Mouse (Mus musculus) midbrain, embryonic 16.5 days (tissue): ENCODE results near the gene Ccr7. TPM values are rescaled to one million over a fixed set of nuclear protein-coding genes. Genes with fewer than 3 reads are reported as not detected.

Source experiments
- ATAC-seq: fragments of 200-750 bp; cut with Nextera tagmentation; 2 replicates; pipeline ENCODE4 v1.8.0; 2017; ENCODE audit warnings: moderate TSS enrichment
- H3K27ac ChIP-seq: fragments of 300-500 bp; sonication (generic); 2 replicates; pipeline ENCODE4 v1.5.1; 2014; ENCODE audit warnings: mild to moderate bottlenecking, low read length, mixed read lengths
- H3K27me3 ChIP-seq: fragments of 300-500 bp; sonication (generic); 2 replicates; pipeline ENCODE4 v1.6.1; 2014; ENCODE audit warnings: low read depth, low read length, mixed read lengths; ENCODE audit not compliant: control insufficient read depth, insufficient read depth
- H3K36me3 ChIP-seq: fragments of 300-500 bp; sonication (generic); 2 replicates; pipeline ENCODE4 v1.6.1; 2014; ENCODE audit warnings: mild to moderate bottlenecking, low read length, moderate library complexity, mixed read lengths; ENCODE audit not compliant: control insufficient read depth, insufficient read depth
- H3K4me1 ChIP-seq: fragments of 300-500 bp; sonication (generic); 2 replicates; pipeline ENCODE4 v1.6.1; 2014; ENCODE audit warnings: mild to moderate bottlenecking, low read length, mixed read lengths; ENCODE audit not compliant: control insufficient read depth, insufficient read depth
- H3K4me2 ChIP-seq: fragments of 300-500 bp; sonication (generic); 2 replicates; pipeline ENCODE4 v1.6.1; 2014; ENCODE audit warnings: mild to moderate bottlenecking, low read length, mixed read lengths
- H3K4me3 ChIP-seq: fragments of 300-500 bp; sonication (generic); 2 replicates; pipeline ENCODE4 v1.5.1; 2014; ENCODE audit warnings: low read depth, mild to moderate bottlenecking, low read length, moderate library complexity, mixed read lengths
- H3K9ac ChIP-seq: fragments of 300-500 bp; sonication (generic); 2 replicates; pipeline ENCODE4 v1.6.1; 2014; ENCODE audit warnings: low read depth, low read length, mixed read lengths
- H3K9me3 ChIP-seq: fragments of 300-500 bp; sonication (generic); replicated peaks from 2 replicates; pipeline ENCODE4 v1.6.1; 2014; ENCODE audit warnings: mild to moderate bottlenecking, low read length, mixed read lengths; ENCODE audit not compliant: control insufficient read depth, poor library complexity, severe bottlenecking
- WGBS: fragments of 180-500 bp; shearing (Covaris S2); extraction: QIAGEN DNeasy Blood & Tissue Kit; methylation state at CpG from one replicate; pipeline ENCODE4 v1.1.7; 2014; 5-methylcytosine and 5-hydroxymethylcytosine counted together
- polyA plus RNA-seq: library from polyadenylated mRNA; unstranded; fragments of >200 nt; fragmentation: Nextera tagmentation; extraction: Ambion mirVana; gene quantifications from 2 replicates; pipeline ENCODE4 v1.2.1, GENCODE M21; 2015

The Ccr7 gene
- polyA plus RNA-seq, 1 experiment from 2014 or later, result 0.15 TPM

DNA sequence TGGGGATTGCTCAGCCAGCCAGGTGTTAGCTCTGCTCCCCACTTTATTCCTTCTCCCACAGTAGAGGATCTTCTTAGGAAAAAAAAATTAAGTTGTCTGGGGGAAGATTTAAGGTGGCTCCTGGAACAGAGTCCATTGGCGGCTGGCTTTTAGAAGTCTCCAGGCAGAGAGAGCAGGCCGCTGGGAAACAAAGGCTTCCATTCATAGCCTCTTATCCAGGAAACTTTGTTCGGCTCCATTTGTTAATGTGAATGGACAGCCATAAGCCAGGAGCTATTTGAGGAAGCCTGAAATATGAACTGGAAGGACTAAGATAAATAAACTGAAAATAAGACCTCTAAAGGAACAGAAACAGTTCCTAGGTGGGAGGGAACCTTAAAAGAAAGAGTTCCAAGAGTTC lies 41.8 kb downstream of the Ccr7 start:
- no peak overlapping the region for H3K9ac ChIP-seq
- no peaks in the 10 kb centered on the region for H3K27me3 ChIP-seq
- H3K4me2 ChIP-seq, result no peak overlapping the region
- WGBS, result under 1% methylated on average over 3 of the region's 3 CpGs
- H3K4me3 ChIP-seq, result no peak overlapping the region
- H3K36me3 ChIP-seq, result no peaks in the 10 kb centered on the region
- no peaks in the 10 kb centered on the region for H3K9me3 ChIP-seq
- H3K27ac ChIP-seq, result no peak overlapping the region; the same call in 1 of the 2 replicates
- peaks cover 8% of the 10 kb centered on the region for H3K4me1 ChIP-seq
- no peak for ATAC-seq

DNA sequence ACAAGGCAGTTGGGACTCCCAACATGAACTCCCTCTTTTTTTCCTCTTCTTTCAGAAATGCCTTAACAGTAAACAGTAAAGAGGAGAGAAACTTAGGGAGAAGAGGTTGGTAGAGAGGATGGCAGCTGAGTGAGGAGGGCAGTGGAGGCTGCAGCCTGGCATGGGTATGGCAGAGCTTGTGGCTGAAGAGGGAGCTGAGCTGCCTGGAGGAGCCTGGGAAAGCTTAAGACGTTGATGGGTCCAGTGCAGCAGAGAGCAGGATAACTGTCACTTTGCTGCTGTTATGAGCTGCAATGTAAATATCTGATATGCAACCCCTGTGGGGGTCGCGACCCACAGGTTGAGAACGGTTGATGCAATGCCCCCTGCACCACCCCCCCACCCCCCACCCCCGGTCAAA lies 42.2 kb downstream of the Ccr7 start:
- H3K4me2 ChIP-seq, result no peak overlapping the region
- 21% methylated on average over 5 of the region's 5 CpGs for WGBS
- H3K27ac ChIP-seq, result no peak overlapping the region; the same call in 1 of the 2 replicates
- H3K9ac ChIP-seq, result no peak overlapping the region
- H3K36me3 ChIP-seq, result no peaks in the 10 kb centered on the region
- H3K4me1 ChIP-seq, result peaks cover 8% of the 10 kb centered on the region
- no peaks in the 10 kb centered on the region for H3K9me3 ChIP-seq
- H3K4me3 ChIP-seq, result no peak overlapping the region
- H3K27me3 ChIP-seq, result no peaks in the 10 kb centered on the region
- no peak for ATAC-seq

DNA sequence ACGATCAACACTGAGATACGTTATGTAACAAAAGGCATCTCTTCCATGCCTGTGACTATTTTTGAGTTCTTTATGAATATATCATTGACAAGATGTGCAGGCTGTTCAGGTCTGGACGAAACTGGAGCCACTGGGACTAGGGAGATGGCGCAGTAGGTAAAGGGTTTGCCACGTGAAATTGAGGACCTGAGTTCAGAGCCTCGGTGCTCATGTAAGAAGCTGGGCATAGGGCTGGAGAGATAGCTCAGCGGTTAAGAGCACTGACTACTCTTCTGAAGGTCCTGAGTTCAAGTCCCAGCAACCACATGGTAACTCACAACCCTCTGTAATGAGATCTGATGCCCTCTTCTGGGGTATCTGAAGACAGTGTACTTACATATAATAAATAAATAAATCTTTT lies 43.2 kb downstream of the Ccr7 start:
- no peaks in the 10 kb centered on the region for H3K27me3 ChIP-seq
- no peaks in the 10 kb centered on the region for H3K36me3 ChIP-seq
- H3K4me3 ChIP-seq, result no peak overlapping the region
- no peak overlapping the region for H3K9ac ChIP-seq
- no peak overlapping the region for H3K27ac ChIP-seq
- H3K4me1 ChIP-seq, result peaks cover 8% of the 10 kb centered on the region
- no peaks in the 10 kb centered on the region for H3K9me3 ChIP-seq
- H3K4me2 ChIP-seq, result no peak overlapping the region
- 93% methylated on average over 7 of the region's 7 CpGs for WGBS
- no peak for ATAC-seq

DNA sequence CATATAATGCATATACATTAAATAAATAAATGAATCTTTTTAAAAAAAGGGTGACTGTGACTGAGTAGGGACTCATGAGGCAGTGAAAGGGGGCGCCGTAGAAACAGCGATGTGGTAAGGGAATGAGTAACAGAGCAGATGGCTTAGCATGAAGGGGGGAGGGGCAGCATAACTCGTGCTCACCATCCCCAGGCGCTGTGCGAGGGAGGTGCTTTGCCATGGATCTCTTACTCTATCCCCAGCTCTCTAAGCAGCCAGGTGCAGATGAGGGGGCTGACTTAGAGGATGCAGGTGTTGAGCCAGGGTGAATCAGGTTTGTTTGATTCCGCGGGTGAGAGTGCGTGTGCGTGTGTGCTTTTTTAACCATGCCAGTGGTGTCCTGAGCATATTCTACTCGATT lies 43.7 kb downstream of the Ccr7 start:
- WGBS, result 71% methylated on average over 11 of the region's 11 CpGs

DNA sequence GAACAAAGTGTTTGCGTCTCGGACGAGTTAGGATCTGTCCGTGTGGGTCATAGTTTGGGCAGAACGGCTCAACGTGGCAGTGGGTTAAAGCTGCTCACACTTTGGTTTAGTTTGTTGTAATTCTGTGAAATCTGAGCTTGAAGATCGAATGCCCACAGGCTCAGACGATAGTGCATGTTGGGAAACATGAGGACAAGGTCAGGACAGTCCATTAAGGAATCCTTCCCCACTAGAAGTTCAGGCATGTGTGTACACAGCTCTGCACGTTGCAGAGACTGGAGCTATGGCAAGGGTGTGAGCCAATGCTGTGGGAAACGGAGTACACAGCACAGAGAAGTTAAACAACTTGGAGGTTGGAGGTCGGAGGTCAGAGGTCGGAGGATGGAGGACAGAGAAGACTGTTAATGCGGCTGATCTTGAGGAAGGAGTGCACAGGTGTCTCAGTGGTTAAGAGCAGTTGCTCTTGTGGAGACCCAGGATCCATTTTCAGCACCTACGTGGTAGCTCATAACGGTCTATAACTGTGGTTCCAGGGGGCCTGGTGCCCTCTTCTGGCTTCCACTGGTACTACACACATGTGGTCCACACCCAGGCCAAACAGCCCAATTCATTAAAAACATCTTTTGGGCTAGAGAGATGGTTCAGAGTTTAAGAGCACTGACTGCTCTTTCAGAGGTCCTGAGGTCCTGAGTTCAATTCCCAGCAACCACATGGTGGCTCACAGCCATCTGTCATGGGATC lies 44.3 kb downstream of the Ccr7 start:
- Histone ChIP-seq H3K36me3 (no peaks in the 10 kb centered on the region), H3K4me3 (no peak overlapping the region), H3K27me3 (no peaks in the 10 kb centered on the region), H3K9me3 (no peaks in the 10 kb centered on the region), H3K9ac (no peak overlapping the region), H3K4me1 (peaks cover 8% of the 10 kb centered on the region), H3K27ac (no peak overlapping the region), H3K4me2 (no peak overlapping the region)
- ATAC-seq, result no peak
- WGBS, result 85% methylated on average over 15 of the region's 15 CpGs

More for the DNA sequence above, 43.7 kb downstream of the Ccr7 start:
- Histone ChIP-seq H3K4me2 (no peak overlapping the region), H3K27ac (no peak overlapping the region), H3K4me3 (no peak overlapping the region), H3K9me3 (no peaks in the 10 kb centered on the region), H3K36me3 (no peaks in the 10 kb centered on the region), H3K9ac (no peak overlapping the region), H3K4me1 (peaks cover 8% of the 10 kb centered on the region), H3K27me3 (no peaks in the 10 kb centered on the region)
- no peak for ATAC-seq

DNA sequence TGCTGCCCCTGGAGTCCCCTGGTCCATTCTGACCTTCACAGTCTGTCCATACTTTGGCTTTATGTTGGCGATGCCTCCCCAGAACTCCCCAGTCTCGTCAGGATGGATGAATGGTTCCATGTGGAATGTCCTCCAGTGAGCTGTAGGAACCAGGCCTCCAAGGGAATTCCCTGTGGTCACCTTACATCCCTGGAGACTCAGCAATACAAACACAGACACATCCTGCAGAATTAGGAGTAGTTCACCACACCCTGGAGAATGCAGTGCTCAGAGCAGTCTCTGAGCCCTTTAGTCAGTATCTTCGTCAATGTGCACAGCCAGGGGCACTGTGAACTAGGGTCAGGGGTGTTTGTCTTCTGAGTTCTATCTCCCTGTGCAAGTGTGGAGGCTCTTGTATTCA lies 46.6 kb downstream of the Ccr7 start:
- H3K4me3 ChIP-seq, result no peak overlapping the region
- no peak overlapping the region for H3K4me2 ChIP-seq
- H3K4me1 ChIP-seq, result peaks cover 8% of the 10 kb centered on the region
- WGBS, result 65% methylated on average over 3 of the region's 3 CpGs
- ATAC-seq, result no peak
- no peaks in the 10 kb centered on the region for H3K36me3 ChIP-seq
- H3K27me3 ChIP-seq, result no peaks in the 10 kb centered on the region
- H3K9me3 ChIP-seq, result no peaks in the 10 kb centered on the region
- no peak overlapping the region for H3K9ac ChIP-seq
- no peak overlapping the region for H3K27ac ChIP-seq

DNA sequence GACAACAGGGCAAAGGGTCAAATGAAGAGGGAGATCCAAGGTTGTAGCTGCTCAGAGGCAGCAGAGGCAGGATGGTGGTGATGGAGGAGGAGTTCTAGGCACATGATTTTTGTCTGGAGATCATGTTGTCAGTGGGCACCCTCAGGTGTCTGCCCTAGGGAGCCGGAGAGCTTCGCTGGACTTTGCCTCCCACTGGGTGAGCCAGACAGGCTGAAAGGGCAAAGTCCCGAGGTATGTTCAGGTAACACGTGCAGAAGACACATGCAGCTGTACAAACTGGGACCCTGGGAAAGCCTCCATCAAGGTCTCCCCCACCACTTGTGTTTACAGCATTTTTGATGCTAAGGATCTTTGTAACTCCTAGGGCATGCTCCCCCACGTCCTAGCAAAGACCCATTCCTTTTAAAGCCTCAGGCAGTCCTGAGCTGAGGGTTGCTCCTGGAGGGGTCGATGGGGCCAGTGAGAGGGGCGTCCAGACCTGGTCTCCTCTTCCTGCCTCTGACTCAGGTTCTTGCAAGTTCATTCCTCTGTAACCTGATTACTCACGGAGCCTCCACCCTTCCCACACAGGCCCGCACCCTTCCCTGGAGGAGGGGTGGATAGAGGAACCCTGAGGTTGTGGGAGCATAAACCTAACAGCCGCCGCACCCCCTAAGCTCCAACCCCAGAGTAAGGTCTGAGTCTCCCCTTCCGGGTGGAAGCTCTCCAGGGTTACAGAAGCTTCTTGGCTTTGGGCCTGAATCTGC lies 48.7 kb downstream of the Ccr7 start:
- 71% methylated on average over 12 of the region's 12 CpGs for WGBS
- Histone ChIP-seq H3K4me3 (no peak overlapping the region), H3K36me3 (no peaks in the 10 kb centered on the region), H3K27ac (no peak overlapping the region), H3K4me2 (no peak overlapping the region), H3K9me3 (no peaks in the 10 kb centered on the region), H3K4me1 (no peaks in the 10 kb centered on the region), H3K9ac (no peak overlapping the region), H3K27me3 (no peaks in the 10 kb centered on the region)
- no peak for ATAC-seq

DNA sequence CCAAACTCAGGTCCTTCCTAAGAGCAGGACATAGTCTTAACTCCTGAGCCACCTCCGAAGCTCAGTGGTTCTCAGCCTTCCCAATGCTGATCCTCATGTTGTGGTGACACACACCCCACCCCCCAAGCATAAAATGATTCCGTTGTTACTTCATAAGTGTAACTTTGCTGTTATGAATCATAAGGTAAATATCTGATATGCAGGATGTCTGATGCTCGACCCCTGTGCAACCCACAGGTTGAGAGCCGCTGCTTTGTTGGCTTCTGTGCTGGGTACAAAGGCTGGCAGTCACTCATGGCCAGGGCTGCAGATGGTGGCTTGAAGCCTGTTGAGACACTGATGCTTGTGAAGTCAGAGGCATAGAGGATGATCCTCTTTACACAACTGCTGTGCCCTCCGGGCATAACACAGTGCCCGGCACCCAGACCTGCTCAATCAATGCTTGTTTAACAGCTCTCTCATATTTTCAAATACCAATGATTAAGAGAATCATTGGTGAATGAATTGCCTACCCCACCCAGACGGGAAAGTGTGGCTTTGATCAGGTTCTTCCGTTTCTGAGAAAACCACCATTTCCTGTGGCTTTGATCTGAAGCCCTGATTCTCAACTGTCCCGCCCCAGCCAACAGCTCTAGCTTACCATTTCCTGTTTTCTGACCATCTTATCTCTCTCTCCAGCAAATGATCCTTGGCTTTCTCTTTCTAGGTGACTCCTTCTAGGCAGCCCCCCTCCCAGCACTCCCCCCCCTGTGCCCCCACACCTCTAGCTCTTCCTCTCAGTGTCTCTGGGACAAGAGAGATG lies 50.1 kb downstream of the Ccr7 start:
- Histone ChIP-seq H3K4me2 (no peak overlapping the region), H3K4me3 (no peak overlapping the region), H3K4me1 (no peaks in the 10 kb centered on the region), H3K27me3 (no peaks in the 10 kb centered on the region), H3K36me3 (no peaks in the 10 kb centered on the region), H3K9me3 (no peaks in the 10 kb centered on the region), H3K9ac (no peak overlapping the region), H3K27ac (no peak overlapping the region)
- ATAC-seq, result no peak
- WGBS, result 87% methylated on average over 9 of the region's 9 CpGs
